In the genomic region with DNA sequence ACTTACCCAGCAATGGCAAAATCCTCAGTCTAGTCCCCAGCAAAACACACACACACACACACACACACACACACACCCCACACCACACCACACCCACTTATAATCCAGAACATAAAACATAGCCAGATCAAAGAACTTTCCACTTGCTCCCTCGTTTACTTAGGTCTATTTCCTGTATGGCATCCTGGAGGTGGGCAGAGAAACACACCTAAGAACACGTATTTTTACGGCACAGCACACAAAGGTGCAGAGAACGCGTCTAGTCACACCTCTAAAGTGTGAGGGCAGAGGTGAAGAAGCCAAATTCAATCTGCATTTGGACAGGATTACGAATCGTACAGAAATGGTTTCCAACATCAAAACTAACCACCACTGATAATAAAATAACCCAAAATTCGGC, we compare ENCODE assay signal across 8 mouse cellular contexts. TPM values are rescaled to one million over a fixed set of nuclear protein-coding genes. Genes with fewer than 3 reads are reported as not detected.
DNase-seq lines count a peak whose midpoint lies in the region; ATAC-seq and TF ChIP-seq lines count a peak whose summit lies in the region.

No protein-coding gene starts in this region.

- peak overlapping the region; percentile 76 for H3K4me2 ChIP-seq in lung, embryonic 14.5 days
- H3K4me2 ChIP-seq in embryonic facial prominence, embryonic 14.5 days (ENCODE audit: low read depth, low read length): peak overlapping the region; percentile 77
- H3K4me2 ChIP-seq in stomach, embryonic 14.5 days (replicated peaks; ENCODE audit: low read depth, low read length): peak overlapping the region; percentile 72

- DNase-seq in lung, embryonic 14.5 days: no peak
- no peak for DNase-seq in lung, postnatal 36 days
- no peak for DNase-seq in embryonic facial prominence, embryonic 14.5 days (ENCODE audit: low spot score)
- DNase-seq in limb, embryonic 10.5 days (ENCODE audit: low spot score): no peak
- no peak for DNase-seq in adrenal gland, adult (ENCODE audit: inconsistent age in 2 of 2, low spot score in 1 of 2)
- DNase-seq in urinary bladder, adult 2 months (ENCODE audit: low spot score): no peak
- DNase-seq in left cerebral cortex, postnatal 36 days (ENCODE audit: low spot score in 2 of 2): no peak

- TF ChIP-seq CTCF in lung, embryonic 14.5 days (IDR thresholded peaks at IDR 0.05; ENCODE audit: low read depth): no peak

- H3K36me3 ChIP-seq in lung, embryonic 14.5 days (ENCODE audit: insufficient read depth): no peaks in the 10 kb centered on the region
- H3K36me3 ChIP-seq in embryonic facial prominence, embryonic 14.5 days (ENCODE audit: control insufficient read depth, insufficient read depth, low read length): no peaks in the 10 kb centered on the region
- peaks cover 5% of the 10 kb centered on the region; the same call in 1 of the 2 replicates for H3K36me3 ChIP-seq in limb, embryonic 10.5 days
- H3K36me3 ChIP-seq in stomach, embryonic 14.5 days (ENCODE audit: control insufficient read depth, insufficient read depth, low read length): no peaks in the 10 kb centered on the region

- no peak overlapping the region for H3K27ac ChIP-seq in lung, embryonic 14.5 days (ENCODE audit: low read depth)
- H3K27ac ChIP-seq in embryonic facial prominence, embryonic 14.5 days (replicated peaks; ENCODE audit: low read depth, low read length): no peak overlapping the region
- no peak overlapping the region for H3K27ac ChIP-seq in limb, embryonic 10.5 days
- no peak overlapping the region for H3K27ac ChIP-seq in stomach, embryonic 14.5 days (ENCODE audit: low read length)

- WGBS in lung, embryonic 14.5 days: 41% methylated on average over 8 of the region's 8 CpGs
- WGBS in embryonic facial prominence, embryonic 14.5 days: 61% methylated on average over 8 of the region's 8 CpGs
- 53% methylated on average over 8 of the region's 8 CpGs for WGBS in limb, embryonic 10.5 days
- WGBS in stomach, embryonic 14.5 days: 49% methylated on average over 8 of the region's 8 CpGs

- no peak for ATAC-seq in lung, embryonic 14.5 days (ENCODE audit: insufficient read depth)
- no peak for ATAC-seq in embryonic facial prominence, embryonic 14.5 days (ENCODE audit: low read depth)
- no peak for ATAC-seq in stomach, embryonic 14.5 days (ENCODE audit: insufficient number of reproducible peaks, insufficient read depth, low FRiP score, low read depth)

- H3K4me1 ChIP-seq in lung, embryonic 14.5 days (ENCODE audit: insufficient read depth): no peaks in the 10 kb centered on the region
- H3K4me1 ChIP-seq in embryonic facial prominence, embryonic 14.5 days (ENCODE audit: control insufficient read depth, insufficient read depth, low read length): peaks cover 10% of the 10 kb centered on the region
- peaks cover 19% of the 10 kb centered on the region for H3K4me1 ChIP-seq in limb, embryonic 10.5 days
- peaks cover 15% of the 10 kb centered on the region; the same call in 1 of the 2 replicates for H3K4me1 ChIP-seq in stomach, embryonic 14.5 days (ENCODE audit: control insufficient read depth, insufficient read depth, low read length)

- H3K9me3 ChIP-seq in lung, embryonic 14.5 days (ENCODE audit: low read depth, low read length): no peaks in the 10 kb centered on the region
- no peaks in the 10 kb centered on the region for H3K9me3 ChIP-seq in embryonic facial prominence, embryonic 14.5 days (ENCODE audit: control insufficient read depth, low read length)
- no peaks in the 10 kb centered on the region for H3K9me3 ChIP-seq in limb, embryonic 10.5 days (replicated peaks)
- H3K9me3 ChIP-seq in stomach, embryonic 14.5 days (ENCODE audit: control insufficient read depth, low read depth, low read length): no peaks in the 10 kb centered on the region

- H3K4me3 ChIP-seq in lung, embryonic 14.5 days (ENCODE audit: low read depth, low read length): peak overlapping the region; percentile 98
- peak overlapping the region; percentile 98 for H3K4me3 ChIP-seq in embryonic facial prominence, embryonic 14.5 days (ENCODE audit: low read depth, low read length)
- H3K4me3 ChIP-seq in limb, embryonic 10.5 days: peak overlapping the region; percentile 100
- peak overlapping the region; percentile 98 for H3K4me3 ChIP-seq in stomach, embryonic 14.5 days (ENCODE audit: low read depth, low read length)

- no peaks in the 10 kb centered on the region for H3K27me3 ChIP-seq in lung, embryonic 14.5 days (ENCODE audit: insufficient read depth, low read length)
- H3K27me3 ChIP-seq in embryonic facial prominence, embryonic 14.5 days (replicated peaks; ENCODE audit: control insufficient read depth, insufficient read depth, low read length): no peaks in the 10 kb centered on the region
- peaks cover 6% of the 10 kb centered on the region; the same call in 1 of the 2 replicates for H3K27me3 ChIP-seq in limb, embryonic 10.5 days (ENCODE audit: low read depth, poor library complexity, severe bottlenecking)
- H3K27me3 ChIP-seq in stomach, embryonic 14.5 days (ENCODE audit: control insufficient read depth, insufficient read depth, low read length): no peaks in the 10 kb centered on the region

- intact Hi-C loops in left cerebral cortex, postnatal 36 days (cut with DNase I): no loop called here

- peak overlapping the region; percentile 93 for H3K9ac ChIP-seq in lung, embryonic 14.5 days
- peak overlapping the region; percentile 93 for H3K9ac ChIP-seq in embryonic facial prominence, embryonic 14.5 days (ENCODE audit: low read depth, low read length)
- H3K9ac ChIP-seq in stomach, embryonic 14.5 days (replicated peaks; ENCODE audit: low read depth, low read length): peak overlapping the region; percentile 85; the same call in 1 of the 2 replicates

RNA-seq across cellular contexts. Expression of gene Cog3, which starts 1.1 kb away (rescaled TPM):
- 25.4 and 26.1 TPM in 2 replicates for polyA plus RNA-seq in lung, embryonic 14.5 days (2014; fragmentation: Nextera tagmentation; extraction: Ambion mirVana)
- polyA plus RNA-seq in embryonic facial prominence, embryonic 14.5 days (2014; fragmentation: Nextera tagmentation; extraction: Ambion mirVana): 23.5 and 26.1 TPM in 2 replicates
- 19.0 and 22.5 TPM in 2 replicates for polyA plus RNA-seq in limb, embryonic 10.5 days (2016; fragmentation: Nextera tagmentation; extraction: Ambion mirVana)
- polyA plus RNA-seq in stomach, embryonic 14.5 days (2014; fragmentation: Nextera tagmentation; extraction: Ambion mirVana): 25.3 and 27.1 TPM in 2 replicates
- 22.4 and 25.1 TPM in 2 replicates for polyA plus RNA-seq in urinary bladder, adult 2 months (2012; rRNA removed)
- 10 to 100 TPM; 23.1 to 25.5 TPM for total RNA-seq in left cerebral cortex, postnatal 36 days (2021)

RNA-seq across cellular contexts. Expression of gene Slc25a30, which starts 33.6 kb away (rescaled TPM):
- polyA plus RNA-seq in lung, embryonic 14.5 days (2014; fragmentation: Nextera tagmentation; extraction: Ambion mirVana): 4.1 and 4.7 TPM in 2 replicates
- 4.3 and 4.4 TPM in 2 replicates for polyA plus RNA-seq in embryonic facial prominence, embryonic 14.5 days (2014; fragmentation: Nextera tagmentation; extraction: Ambion mirVana)
- polyA plus RNA-seq in limb, embryonic 10.5 days (2016; fragmentation: Nextera tagmentation; extraction: Ambion mirVana): 4.8 and 6.2 TPM in 2 replicates
- polyA plus RNA-seq in stomach, embryonic 14.5 days (2014; fragmentation: Nextera tagmentation; extraction: Ambion mirVana): 4.5 and 5.3 TPM in 2 replicates
- polyA plus RNA-seq in urinary bladder, adult 2 months (2012; rRNA removed): 7.6 and 8.1 TPM in 2 replicates
- 10 to 100 TPM; 11.3 to 11.7 TPM for total RNA-seq in left cerebral cortex, postnatal 36 days (2021)
